Mouse (Mus musculus) adrenal gland, adult 18-20 months (tissue): Measurements from ENCODE around the gene Vkorc1. TPM values are rescaled to one million over a fixed set of nuclear protein-coding genes. Genes with fewer than 3 reads are reported as not detected.
A peak's percentile ranks its signal among the peaks of the same experiment; 100 is the strongest.
"Not testable (repeated sequence)": the region's sequence is repeated elsewhere in the genome, so short reads cannot be mapped to it uniquely, and the experiment has no call there.

ENCODE experiments used
- DNase-seq, 2 experiments: peaks; one replicate each; pipeline ENCODE4 v3.0.0; 2021 to 2022; ENCODE audit warnings: low spot score in 2 of 2
- total RNA-seq, 2 experiments: library from RNA; stranded (reverse); gene quantifications; 1 replicate in 1 of 2; 2 replicates in 1 of 2; pipeline ENCODE4 v1.2.3; 2021

The Vkorc1 gene
- total RNA-seq, 2 experiments from 2014 or later: 67.2 to 67.4 TPM

DNA sequence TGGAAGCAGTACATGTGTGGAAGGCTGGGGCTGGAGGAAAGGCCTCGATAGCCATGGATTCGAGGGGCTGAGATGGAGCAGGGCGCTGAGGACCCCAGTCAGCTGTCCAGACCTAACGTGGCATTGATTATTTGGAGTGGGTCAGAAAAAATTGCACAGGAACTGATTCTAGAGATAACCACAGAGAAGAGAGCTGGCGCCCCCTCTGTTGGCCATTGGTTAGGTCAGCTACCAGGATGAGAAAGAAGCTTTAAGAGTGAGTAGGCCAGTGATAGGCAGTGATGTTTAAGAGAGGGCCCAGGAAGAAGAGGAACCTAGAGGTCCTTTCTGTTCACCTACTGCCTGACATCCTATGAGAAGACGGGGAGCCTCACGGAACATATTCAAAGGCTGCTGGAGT lies 23.9 kb upstream of the Vkorc1 start:
- DNase-seq: no peak

- no peak for DNase-seq
These were observed 22.8 kb upstream of the Vkorc1 start for GRCm38 (mm10) chr7:127918203-127918602.

DNA sequence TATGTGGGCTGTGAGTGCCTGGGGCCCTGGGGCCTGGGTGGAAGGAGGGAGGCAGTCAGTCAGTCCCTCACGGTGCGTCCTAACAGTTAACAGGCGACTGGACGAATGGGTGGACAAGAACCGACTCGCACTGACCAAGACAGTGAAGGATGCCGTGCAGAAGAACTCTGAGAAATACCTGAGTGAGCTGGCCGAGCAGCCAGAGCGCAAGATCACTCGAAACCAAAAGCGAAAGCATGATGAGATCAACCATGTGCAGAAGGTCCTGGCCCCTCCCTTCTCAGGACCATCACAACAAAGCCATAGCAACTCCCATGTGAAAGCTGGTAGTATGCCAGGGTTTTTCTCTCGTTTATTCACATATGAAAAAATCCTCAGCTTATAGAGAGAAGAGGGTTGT lies 19.9 kb upstream of the Vkorc1 start:
- DNase-seq: no peak

- no peak for DNase-seq
These were observed 17.5 kb upstream of the Vkorc1 start for GRCm38 (mm10) chr7:127912938-127913337.

DNA sequence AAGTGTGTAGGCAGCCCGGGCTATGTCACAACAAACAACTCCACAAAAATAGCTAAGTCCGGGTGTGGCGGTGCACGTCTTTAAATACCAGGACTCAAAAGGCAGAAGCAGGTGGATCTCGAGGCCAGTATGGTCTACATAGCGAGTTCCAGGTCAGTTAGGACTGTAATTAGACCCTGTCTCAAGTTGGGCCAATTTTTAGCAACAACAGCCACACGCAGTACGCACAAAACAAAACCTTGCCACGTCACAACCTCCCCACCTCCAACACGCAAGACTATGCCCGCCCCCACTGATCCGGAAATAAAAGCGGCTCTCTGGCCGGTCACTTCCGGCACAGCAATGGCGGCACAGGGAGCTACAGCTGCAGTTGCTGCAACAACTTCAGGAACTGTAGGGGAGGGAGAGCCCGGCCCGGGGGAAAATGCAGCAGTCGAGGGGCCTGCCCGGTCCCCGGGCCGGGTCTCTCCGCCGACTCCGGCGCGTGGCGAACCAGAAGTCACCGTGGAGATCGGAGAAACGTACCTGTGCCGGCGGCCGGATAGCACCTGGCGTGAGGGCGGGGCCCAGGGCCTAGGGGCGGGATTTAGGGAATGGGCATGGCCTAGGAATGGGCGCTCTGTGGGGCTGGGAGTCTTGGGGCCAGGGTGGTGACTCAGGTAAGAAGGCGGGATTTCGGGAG lies 16.9 kb upstream of the Vkorc1 start, which contains the start of gene Kat8:
Gene Kat8 (plus strand): TSS at position 327 of the 682 bp plus-strand sequence.
- peak; percentile 74 to 76 for DNase-seq

DNA sequence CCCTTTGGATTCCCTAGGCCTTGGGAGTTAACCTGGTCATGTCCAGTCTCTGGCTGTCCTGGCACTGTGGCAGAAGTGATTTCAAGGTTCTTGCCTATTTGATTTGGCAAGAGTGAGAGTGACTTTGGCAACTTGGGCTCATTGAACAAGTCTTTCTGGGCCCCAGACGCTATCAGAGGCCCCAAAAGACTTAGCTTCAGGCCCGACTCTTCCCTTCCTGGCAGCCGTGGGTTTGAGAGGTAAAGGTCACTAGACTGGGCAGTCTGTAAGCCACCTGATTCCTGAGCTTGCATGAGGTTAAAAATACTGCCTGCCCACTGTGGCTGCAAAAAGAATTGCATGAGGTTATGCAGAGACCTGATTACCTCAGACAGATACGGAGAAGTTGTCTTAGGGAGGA lies 13.2 kb upstream of the Vkorc1 start:
- no peak for DNase-seq

DNA sequence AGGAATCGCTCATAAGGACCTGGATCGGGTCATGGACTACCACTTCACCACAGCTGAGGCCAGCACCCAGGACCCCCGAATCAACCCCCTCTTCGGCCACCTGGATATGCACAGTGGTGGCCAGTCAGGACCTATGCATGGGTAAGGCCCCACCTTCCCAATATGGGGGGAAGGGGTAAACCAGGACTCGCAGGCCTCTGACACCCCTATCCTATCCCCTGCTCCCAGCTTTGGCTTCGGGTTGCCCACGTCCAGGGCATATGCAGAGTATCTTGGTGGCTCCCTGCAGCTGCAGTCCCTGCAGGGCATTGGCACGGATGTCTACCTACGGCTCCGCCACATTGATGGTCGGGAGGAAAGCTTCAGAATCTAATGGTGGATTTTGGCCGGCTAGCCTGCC lies 12.5 kb upstream of the Vkorc1 start:
- no peak for DNase-seq

- peak; percentile 70 for DNase-seq
These were observed 8.8 kb upstream of the Vkorc1 start, which contains the start of gene Bckdk for GRCm38 (mm10) chr7:127903971-127904796. Bckdk (plus strand) TSS chr7:127904082.

- DNase-seq: no peak
These were observed 6.4 kb upstream of the Vkorc1 start for GRCm38 (mm10) chr7:127901772-127902171.

DNA sequence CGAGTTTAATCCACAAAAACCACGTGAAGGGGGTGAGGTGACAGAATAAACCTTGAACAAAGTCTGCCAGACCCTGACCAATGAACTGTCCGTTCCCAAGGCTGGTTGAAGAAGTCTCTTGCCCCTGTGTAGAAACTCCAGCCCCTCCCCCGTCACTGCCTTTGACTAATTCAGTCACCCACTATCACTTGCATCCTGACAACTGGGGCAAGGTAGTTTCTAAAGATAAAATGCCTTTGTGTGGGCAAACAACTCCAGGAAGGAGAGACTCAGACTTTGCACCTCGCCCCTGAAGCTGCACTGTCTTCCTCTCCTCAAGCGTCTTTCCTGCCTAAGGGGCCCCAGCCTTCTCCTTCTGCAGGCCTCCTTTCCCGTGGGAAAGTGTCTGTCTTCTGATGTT lies 4.6 kb upstream of the Vkorc1 start:
- DNase-seq: no peak

DNA sequence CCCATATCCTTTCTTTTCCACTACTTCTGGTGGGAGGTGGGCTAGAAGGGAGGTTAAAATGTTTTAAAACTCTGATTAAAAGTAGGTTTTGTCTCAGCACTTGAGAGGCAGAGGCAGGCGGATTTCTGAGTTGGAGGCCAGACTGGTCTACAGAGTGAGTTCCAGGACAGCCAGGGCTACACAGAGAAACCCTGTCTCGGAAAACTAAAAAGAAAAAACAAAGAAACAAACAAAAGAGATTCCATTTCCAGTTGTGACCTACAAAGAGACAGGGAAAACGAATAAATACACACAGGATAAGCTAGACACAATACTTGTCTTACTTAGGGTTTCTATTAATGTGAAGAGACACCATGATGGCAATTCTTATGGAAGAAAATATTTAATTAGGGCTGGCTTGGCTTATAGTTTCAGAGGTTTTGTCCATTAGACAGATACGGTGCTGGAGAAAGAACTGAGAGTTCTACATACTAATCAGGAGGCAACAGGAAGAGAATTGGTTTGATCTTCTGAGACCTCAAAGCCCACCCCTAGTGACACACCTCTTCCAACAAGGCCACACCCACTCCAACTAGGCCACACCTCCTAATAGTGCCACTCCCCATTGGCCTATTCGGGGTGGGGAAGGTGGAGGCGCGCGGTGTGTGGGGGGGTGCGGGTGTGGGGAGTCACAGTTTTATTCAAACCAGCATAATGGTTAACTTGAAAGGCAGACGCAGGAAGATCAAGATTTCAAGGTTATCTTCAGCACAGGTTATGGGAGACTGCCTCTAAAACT lies 3.0 kb upstream of the Vkorc1 start:
- no peak for DNase-seq

GRCm38 (mm10) chr7:127897542-127897941 lies 2.1 kb upstream of the Vkorc1 start:
- no peak for DNase-seq

- DNase-seq: peak; percentile 27 to 58
These were observed 967 bp upstream of the Vkorc1 start for GRCm38 (mm10) chr7:127896384-127896783.

GRCm38 (mm10) chr7:127895891-127896290 lies 474 bp upstream of the Vkorc1 start:
- DNase-seq: not testable (repeated sequence)

DNA sequence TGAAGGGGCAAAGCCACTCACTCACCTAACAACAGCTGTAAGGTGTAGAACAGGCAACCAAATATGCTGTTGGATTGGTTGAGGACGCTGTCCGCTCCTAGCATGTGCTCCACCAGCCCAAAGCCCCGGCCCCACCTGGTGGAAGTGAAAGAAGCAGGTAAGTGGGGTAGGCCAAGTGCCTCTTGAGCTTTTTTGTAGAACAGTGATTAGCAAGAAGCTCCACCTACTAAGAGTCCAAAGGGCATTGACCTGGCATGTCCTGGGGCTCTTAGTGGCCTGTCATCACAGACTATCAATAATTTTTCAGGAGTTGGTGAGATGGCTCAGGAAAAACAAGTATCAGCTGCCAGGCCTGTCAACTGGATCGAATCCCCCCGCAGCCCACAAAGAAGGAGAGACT lies 937 bp downstream of the Vkorc1 start:
- no peak for DNase-seq

DNA sequence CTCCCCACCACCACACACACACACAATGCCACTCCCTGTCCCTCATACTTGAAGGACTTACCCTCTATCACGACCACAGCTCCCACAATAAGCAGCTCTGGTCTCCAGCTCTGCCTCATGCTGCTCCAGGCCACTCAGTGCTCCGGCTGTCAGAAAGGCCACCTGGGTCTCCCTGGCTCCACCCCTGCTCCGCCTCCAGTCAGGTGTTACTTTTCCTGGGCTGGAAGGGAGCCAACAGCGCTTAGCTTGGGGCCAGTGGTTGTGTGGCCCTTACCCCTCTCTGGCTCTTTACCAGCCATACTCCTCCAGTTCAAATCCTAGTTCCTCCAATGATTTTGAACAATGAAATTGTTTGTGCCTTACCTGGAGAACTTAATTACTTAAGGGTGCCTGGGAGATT lies 4.6 kb downstream of the Vkorc1 start, which contains the start of gene Prss53:
Gene Prss53 (minus strand): TSS at position 173 of the 400 bp plus-strand sequence.
- DNase-seq: no peak

GRCm38 (mm10) chr7:127888821-127889220 lies 6.6 kb downstream of the Vkorc1 start:
- no peak for DNase-seq

- no peak for DNase-seq
These were observed 7.6 kb downstream of the Vkorc1 start for GRCm38 (mm10) chr7:127887781-127888180.

DNA sequence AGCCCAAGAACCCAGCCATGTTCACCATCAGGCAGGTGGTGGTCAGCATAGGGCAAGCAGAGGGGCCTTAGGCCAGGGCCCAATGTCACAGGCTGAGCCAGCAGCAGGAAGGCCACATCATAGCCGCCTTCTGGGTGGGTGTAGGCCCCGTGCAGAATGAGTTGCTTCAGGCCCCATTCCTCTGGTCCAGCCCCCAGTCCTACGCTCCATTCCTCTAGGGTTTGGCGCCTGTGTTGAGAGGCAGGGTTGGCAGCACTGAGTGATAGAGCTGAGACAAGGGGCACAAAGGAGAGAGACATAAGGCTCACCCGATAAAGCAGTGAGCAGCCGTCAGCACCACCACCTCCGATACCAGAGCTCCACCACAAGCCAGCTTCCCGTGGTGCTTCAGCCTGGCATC lies 8.2 kb downstream of the Vkorc1 start:
- DNase-seq: no peak

DNA sequence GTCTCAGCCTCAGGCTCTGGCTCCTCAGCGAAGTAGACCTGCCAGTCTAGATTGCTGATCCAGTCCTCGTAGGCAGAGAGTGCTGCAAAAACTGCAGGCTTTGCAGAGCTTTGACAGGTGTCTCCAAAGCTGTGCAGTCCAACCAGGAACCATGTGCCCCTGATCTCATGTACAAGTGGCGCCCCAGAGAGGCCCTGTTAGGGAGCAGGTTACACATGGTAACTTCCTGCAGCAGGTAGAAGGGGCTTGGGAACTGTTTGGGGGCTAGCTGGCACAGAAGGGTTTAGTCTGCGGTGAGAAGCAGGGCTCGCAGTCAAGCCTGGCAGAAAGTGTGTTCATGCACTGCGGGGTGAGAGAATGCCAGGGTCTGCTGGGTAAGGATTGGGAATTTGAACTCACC lies 8.9 kb downstream of the Vkorc1 start:
- no peak for DNase-seq

- DNase-seq: no peak
These were observed 9.5 kb downstream of the Vkorc1 start for GRCm38 (mm10) chr7:127885951-127886350.
